Comparison of ENCODE assay signal across 22 mouse cellular contexts in the genomic region with DNA sequence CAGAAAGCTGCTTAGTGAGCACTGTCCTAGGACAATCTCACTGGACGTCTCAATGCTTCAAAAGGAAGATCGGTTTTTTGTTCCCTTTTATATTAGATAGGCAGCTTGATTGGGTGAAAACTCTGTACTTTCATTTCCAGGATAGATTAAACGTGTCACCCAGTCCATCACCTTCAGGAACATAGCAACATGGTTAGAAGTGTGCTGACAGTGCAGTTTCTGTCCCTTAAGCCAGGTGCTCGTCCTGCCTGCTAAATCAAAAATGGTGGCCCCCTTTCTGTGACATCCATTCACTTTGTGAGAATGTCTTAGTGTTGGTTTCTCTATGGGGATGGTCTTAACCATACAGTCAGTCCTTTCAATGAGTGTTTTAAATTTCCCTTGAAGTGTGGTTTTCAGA.
DNase-seq lines count a peak whose midpoint lies in the region; ATAC-seq and TF ChIP-seq lines count a peak whose summit lies in the region.
"Had no signal": no experiment of that assay in that cellular context is flagged by ENCODE, and none has a peak within 500 bp of the region (broad histone marks: within the 10 kb centered on the region; RNA-seq: fewer than 3 reads in every experiment).

No protein-coding gene starts in this region.

- no peaks in the 10 kb centered on the region for H3K79me2 ChIP-seq in CH12.LX (replicated peaks; ENCODE audit: control insufficient read depth, extremely low read depth, insufficient read depth, poor library complexity, severe bottlenecking)

- no peaks in the 10 kb centered on the region for H3K27me3 ChIP-seq in forebrain, embryonic 16.5 days (replicated peaks; ENCODE audit: control insufficient read depth, insufficient read depth, low read length)
- no peaks in the 10 kb centered on the region for H3K27me3 ChIP-seq in forebrain, embryonic 13.5 days
- no peaks in the 10 kb centered on the region for H3K27me3 ChIP-seq in hindbrain, embryonic 16.5 days (replicated peaks; ENCODE audit: control insufficient read depth, insufficient read depth, low read length)
- H3K27me3 ChIP-seq in hindbrain, embryonic 11.5 days (ENCODE audit: control insufficient read depth, insufficient read depth, low read length) = no peaks in the 10 kb centered on the region
- H3K27me3 ChIP-seq in CH12.LX (replicated peaks) = no peaks in the 10 kb centered on the region
- H3K27me3 ChIP-seq in midbrain, embryonic 15.5 days (replicated peaks) = no peaks in the 10 kb centered on the region
- H3K27me3 ChIP-seq in liver, embryonic 11.5 days (replicated peaks; ENCODE audit: control insufficient read depth, insufficient read depth, low read length) = no peaks in the 10 kb centered on the region
- H3K27me3 ChIP-seq: embryonic facial prominence, embryonic 15.5 days had no signal

- peaks cover 4% of the 10 kb centered on the region; the same call in 1 of the 2 replicates for H3K9me3 ChIP-seq in forebrain, embryonic 16.5 days (ENCODE audit: control insufficient read depth, low read length)
- no peaks in the 10 kb centered on the region; the same call in 1 of the 2 replicates for H3K9me3 ChIP-seq in forebrain, embryonic 13.5 days (replicated peaks)
- 0 out of 2 replicates have a peak, but pooled peaks cover 3% of the 10 kb centered on the region for H3K9me3 ChIP-seq in hindbrain, embryonic 16.5 days (ENCODE audit: control insufficient read depth, low read length)
- H3K9me3 ChIP-seq in hindbrain, embryonic 11.5 days (ENCODE audit: control insufficient read depth, low read length) = 0 out of 2 replicates have a peak, but pooled peaks cover 2% of the 10 kb centered on the region
- peaks cover 58% of the 10 kb centered on the region for H3K9me3 ChIP-seq in CH12.LX (replicated peaks; ENCODE audit: low read length)
- H3K9me3 ChIP-seq in midbrain, embryonic 15.5 days = no peaks in the 10 kb centered on the region
- H3K9me3 ChIP-seq in liver, embryonic 11.5 days (ENCODE audit: control insufficient read depth, low read length) = no peaks in the 10 kb centered on the region
- H3K9me3 ChIP-seq: heart, embryonic 10.5 days had no signal

- ATAC-seq in forebrain, embryonic 16.5 days = no peak; the same call in 1 of the 2 replicates
- ATAC-seq in forebrain, embryonic 13.5 days = no peak
- ATAC-seq in hindbrain, embryonic 16.5 days = no peak
- no peak for ATAC-seq in hindbrain, embryonic 11.5 days (ENCODE audit: low FRiP score)
- ATAC-seq in midbrain, embryonic 15.5 days (replicated peaks) = peak; percentile 34; the same call in 1 of the 2 replicates
- ATAC-seq in liver, embryonic 11.5 days (replicated peaks; ENCODE audit: low FRiP score) = no peak
- ATAC-seq: inflammation-experienced regulatory T-cells, adult 6 months; intestine, postnatal 0 days had no signal

- H3K36me3 ChIP-seq in forebrain, embryonic 16.5 days (ENCODE audit: control insufficient read depth, insufficient read depth) = no peaks in the 10 kb centered on the region
- no peaks in the 10 kb centered on the region for H3K36me3 ChIP-seq in forebrain, embryonic 13.5 days (ENCODE audit: poor library complexity, severe bottlenecking)
- H3K36me3 ChIP-seq in hindbrain, embryonic 16.5 days (ENCODE audit: control insufficient read depth, insufficient read depth, low read length) = no peaks in the 10 kb centered on the region
- no peaks in the 10 kb centered on the region for H3K36me3 ChIP-seq in hindbrain, embryonic 11.5 days (ENCODE audit: control insufficient read depth, insufficient read depth, low read length)
- H3K36me3 ChIP-seq in CH12.LX (replicated peaks in 1 of 2; ENCODE audit: control insufficient read depth in 1 of 2, insufficient read depth in 1 of 2, low read length in 1 of 2) = no peaks in the 10 kb centered on the region
- H3K36me3 ChIP-seq in midbrain, embryonic 15.5 days (replicated peaks) = no peaks in the 10 kb centered on the region
- no peaks in the 10 kb centered on the region for H3K36me3 ChIP-seq in liver, embryonic 11.5 days (ENCODE audit: control insufficient read depth, insufficient read depth, low read length)
- H3K36me3 ChIP-seq: embryonic facial prominence, embryonic 15.5 days; heart, embryonic 10.5 days had no signal

- DNase-seq in hindbrain, embryonic 11.5 days (ENCODE audit: low spot score) = no peak
- DNase-seq in CH12.LX (ENCODE audit: extremely low read depth) = no peak
- no peak for DNase-seq in layer of hippocampus, adult 9-11 months
- DNase-seq in liver, embryonic 11.5 days (ENCODE audit: low spot score) = no peak
- DNase-seq: adrenal gland, adult 2 months; adrenal gland, postnatal 25 days; cerebellum, adult 2 months; cerebellum, postnatal 10 days; embryo, embryonic 11 days; gastrocnemius, postnatal 10 days; heart, adult 18-20 months; heart, postnatal 10 days; heart, postnatal 4 days had no signal

- 55% methylated on average over 4 of the region's 4 CpGs for WGBS in forebrain, embryonic 16.5 days
- 69% methylated on average over 4 of the region's 4 CpGs for WGBS in forebrain, embryonic 13.5 days
- WGBS in hindbrain, embryonic 16.5 days = 63% methylated on average over 4 of the region's 4 CpGs
- WGBS in hindbrain, embryonic 11.5 days = 70% methylated on average over 4 of the region's 4 CpGs
- WGBS in midbrain, embryonic 15.5 days = 66% methylated on average over 4 of the region's 4 CpGs
- 69% methylated on average over 4 of the region's 4 CpGs for WGBS in liver, embryonic 11.5 days

- no peak overlapping the region for H3K4me2 ChIP-seq in forebrain, embryonic 16.5 days (ENCODE audit: low read length)
- H3K4me2 ChIP-seq in forebrain, embryonic 13.5 days = no peak overlapping the region
- H3K4me2 ChIP-seq in hindbrain, embryonic 16.5 days (ENCODE audit: low read length) = no peak overlapping the region
- H3K4me2 ChIP-seq in hindbrain, embryonic 11.5 days (replicated peaks; ENCODE audit: low read depth, low read length) = no peak overlapping the region
- H3K4me2 ChIP-seq in CH12.LX (ENCODE audit: insufficient read depth, low read depth, poor library complexity, severe bottlenecking) = no peak overlapping the region
- no peak overlapping the region for H3K4me2 ChIP-seq in midbrain, embryonic 15.5 days
- H3K4me2 ChIP-seq in liver, embryonic 11.5 days = no peak overlapping the region
- H3K4me2 ChIP-seq: embryonic facial prominence, embryonic 15.5 days had no signal

- H3K27ac ChIP-seq in forebrain, embryonic 16.5 days (ENCODE audit: low read length) = peak overlapping the region; percentile 34; the same call in 1 of the 2 replicates
- H3K27ac ChIP-seq in forebrain, embryonic 13.5 days = no peak overlapping the region
- H3K27ac ChIP-seq in hindbrain, embryonic 16.5 days (ENCODE audit: low read depth, low read length) = peak overlapping the region; percentile 13; the same call in 1 of the 2 replicates
- H3K27ac ChIP-seq in hindbrain, embryonic 11.5 days (ENCODE audit: low read depth, low read length) = no peak overlapping the region
- H3K27ac ChIP-seq in CH12.LX (ENCODE audit: insufficient read depth, low read depth) = no peak overlapping the region
- H3K27ac ChIP-seq in midbrain, embryonic 15.5 days = peak overlapping the region; percentile 67
- H3K27ac ChIP-seq in liver, embryonic 11.5 days (ENCODE audit: low read depth, low read length) = no peak overlapping the region
- H3K27ac ChIP-seq: embryonic facial prominence, embryonic 15.5 days; heart, embryonic 10.5 days had no signal

- H3K4me1 ChIP-seq in forebrain, embryonic 16.5 days (replicated peaks; ENCODE audit: control insufficient read depth, insufficient read depth, low read length) = peaks cover 15% of the 10 kb centered on the region
- 0 out of 2 replicates have a peak, but pooled peaks cover 18% of the 10 kb centered on the region for H3K4me1 ChIP-seq in forebrain, embryonic 13.5 days
- peaks cover 4% of the 10 kb centered on the region for H3K4me1 ChIP-seq in hindbrain, embryonic 16.5 days (ENCODE audit: control insufficient read depth, insufficient read depth, low read depth, low read length)
- no peaks in the 10 kb centered on the region for H3K4me1 ChIP-seq in hindbrain, embryonic 11.5 days (replicated peaks; ENCODE audit: control insufficient read depth, insufficient read depth, low read length)
- no peaks in the 10 kb centered on the region for H3K4me1 ChIP-seq in CH12.LX (ENCODE audit: control insufficient read depth in 1 of 2, insufficient read depth in 2 of 2)
- H3K4me1 ChIP-seq in midbrain, embryonic 15.5 days = peaks cover 23% of the 10 kb centered on the region
- H3K4me1 ChIP-seq in liver, embryonic 11.5 days (replicated peaks; ENCODE audit: control insufficient read depth, insufficient read depth, low read length) = no peaks in the 10 kb centered on the region
- H3K4me1 ChIP-seq: embryonic facial prominence, embryonic 15.5 days had no signal

- TF ChIP-seq CTCF in CH12.LX (conservative IDR thresholded peaks at IDR 0.05 in 1 of 2, IDR thresholded peaks at IDR 0.05 in 1 of 2; ENCODE audit: low read depth in 2 of 2, low read length in 2 of 2) = no peak

- TF ChIP-seq POLR2A in CH12.LX (IDR thresholded peaks at IDR 0.05; ENCODE audit: low read depth, low read length) = no peak

- TF ChIP-seq RAD21 in CH12.LX (IDR thresholded peaks at IDR 0.05; ENCODE audit: low read depth, low read length) = no peak

- no peak overlapping the region for H3K4me3 ChIP-seq in forebrain, embryonic 16.5 days (replicated peaks; ENCODE audit: low read length)
- no peak overlapping the region for H3K4me3 ChIP-seq in forebrain, embryonic 13.5 days
- no peak overlapping the region for H3K4me3 ChIP-seq in hindbrain, embryonic 16.5 days (ENCODE audit: low read length)
- no peak overlapping the region for H3K4me3 ChIP-seq in hindbrain, embryonic 11.5 days (ENCODE audit: low read depth, low read length)
- no peak overlapping the region for H3K4me3 ChIP-seq in CH12.LX (replicated peaks in 1 of 3; ENCODE audit: low read depth in 2 of 3, low read length in 2 of 3, poor library complexity in 1 of 3)
- no peak overlapping the region for H3K4me3 ChIP-seq in midbrain, embryonic 15.5 days
- H3K4me3 ChIP-seq in liver, embryonic 11.5 days (ENCODE audit: low read depth, low read length) = no peak overlapping the region
- H3K4me3 ChIP-seq: embryonic facial prominence, embryonic 15.5 days; erythroblast, embryonic 14.5 days; heart, embryonic 10.5 days had no signal

- in situ Hi-C loops in CH12.LX (cut with MboI; ENCODE audit: low pct_ligation_motif_present, low pct_unique_long_range_greater_than_20kb, low sequenced_read_pairs) = no loop called here

- TF ChIP-seq EP300 in CH12.LX (IDR thresholded peaks at IDR 0.05; ENCODE audit: low read length) = no peak

- dilution Hi-C loops in CH12.LX (cut with MboI; ENCODE audit: extremely low pct_ligation_motif_present, extremely low pct_unique_long_range_greater_than_20kb, low sequenced_read_pairs) = no loop called here

- no peak overlapping the region for H3K9ac ChIP-seq in forebrain, embryonic 16.5 days (replicated peaks; ENCODE audit: low read depth, low read length)
- H3K9ac ChIP-seq in forebrain, embryonic 13.5 days = no peak overlapping the region
- H3K9ac ChIP-seq in hindbrain, embryonic 16.5 days (ENCODE audit: low read depth, low read length) = no peak overlapping the region
- H3K9ac ChIP-seq in hindbrain, embryonic 11.5 days (ENCODE audit: low read depth, low read length) = no peak overlapping the region
- H3K9ac ChIP-seq in CH12.LX (ENCODE audit: insufficient read depth, low read depth) = no peak overlapping the region
- no peak overlapping the region for H3K9ac ChIP-seq in midbrain, embryonic 15.5 days
- H3K9ac ChIP-seq in liver, embryonic 11.5 days (ENCODE audit: low read depth, low read length) = no peak overlapping the region
- H3K9ac ChIP-seq: embryonic facial prominence, embryonic 15.5 days had no signal

Comparison
In these comparisons a context has a peak if more than half of its experiments do, and no peak if none do; other contexts are left out.
1. H3K27ac ChIP-seq: peak in forebrain, embryonic 16.5 days (single experiment), hindbrain, embryonic 16.5 days (single experiment) and midbrain, embryonic 15.5 days (single experiment); none in forebrain, embryonic 13.5 days (single experiment), hindbrain, embryonic 11.5 days (single experiment), CH12.LX (single experiment) and liver, embryonic 11.5 days (single experiment).